Mouse (Mus musculus) G1E (cell line): ENCODE data around the gene Hivep3.

ENCODE experiments used
- CTCF ChIP-seq: IDR thresholded peaks from 2 replicates; pipeline ENCODE4 v1.5.1; 2012; ENCODE audit warnings: low read depth, low read length, inconsistent platforms, mixed read lengths
- GATA1 ChIP-seq: IDR thresholded peaks from 2 replicates; pipeline ENCODE4 v1.6.1; 2012; ENCODE audit warnings: borderline replicate concordance, low read length, inconsistent platforms, mixed read lengths
- TAL1 ChIP-seq: conservative IDR thresholded peaks from 2 replicates; pipeline ENCODE4 v1.6.1; 2012; ENCODE audit warnings: low read depth, low read length, inconsistent platforms, mixed read lengths

- no peak for TF ChIP-seq CTCF
- no peak for TF ChIP-seq GATA1
- no peak for TF ChIP-seq TAL1
These were observed at the start of gene Hivep3 for GRCm38 (mm10) chr4:119733184-119733880.
